In the genomic region with DNA sequence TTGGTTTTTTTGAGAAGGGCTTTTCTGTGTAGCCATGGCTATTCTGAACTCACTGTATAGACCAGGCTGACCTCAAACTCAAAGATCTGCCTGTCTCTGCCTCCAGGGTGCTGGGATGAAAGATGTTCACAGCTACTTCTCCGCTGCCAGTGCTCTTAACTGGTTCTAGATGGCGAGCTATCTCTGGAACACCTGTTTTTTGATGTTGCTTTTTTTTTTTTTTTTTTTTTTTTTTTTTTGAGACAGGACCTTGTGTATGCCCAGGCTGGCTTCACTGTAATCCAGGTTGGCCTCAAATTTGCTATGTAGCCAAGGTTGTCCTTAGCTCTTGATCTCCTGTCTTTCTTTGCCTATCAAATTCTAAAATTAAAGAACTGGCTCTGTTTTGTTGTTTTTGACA, we compare ENCODE assay signal across 26 mouse cellular contexts. TPM values are rescaled to one million over a fixed set of nuclear protein-coding genes. Genes with fewer than 3 reads are reported as not detected.
DNase-seq lines count a peak whose midpoint lies in the region; ATAC-seq and TF ChIP-seq lines count a peak whose summit lies in the region.
"Had no signal": no experiment of that assay in that cellular context is flagged by ENCODE, and none has a peak within 500 bp of the region (broad histone marks: within the 10 kb centered on the region; RNA-seq: fewer than 3 reads in every experiment).

No protein-coding gene starts in this region.

- TF ChIP-seq POLR2A in thymus, adult 2 months (IDR thresholded peaks at IDR 0.05; ENCODE audit: control insufficient read depth, extremely low read depth, insufficient read depth, low read length, poor library complexity): no peak
- no peak for TF ChIP-seq POLR2A in MEL (IDR thresholded peaks at IDR 0.05; ENCODE audit: control insufficient read depth in 1 of 2, insufficient read depth in 1 of 2, low read depth in 1 of 2, low read length in 2 of 2, poor library complexity in 1 of 2)

- WGBS in liver, embryonic 12.5 days (ENCODE audit: insufficient replicate concordance): 45% methylated on average over 2 of the region's 2 CpGs
- 19% methylated on average over 2 of the region's 2 CpGs for WGBS in thymus, adult 2 months

- 0 out of 2 replicates have a peak overlapping the region, but pooled peaks have one; percentile 4 for H3K9ac ChIP-seq in liver, embryonic 12.5 days
- H3K9ac ChIP-seq in MEL (ENCODE audit: control insufficient read depth, low read depth, low read length, poor library complexity, severe bottlenecking): no peak overlapping the region
- H3K9ac ChIP-seq: embryonic facial prominence, embryonic 13.5 days; embryonic facial prominence, embryonic 15.5 days; forebrain, embryonic 12.5 days had no signal

- ATAC-seq in liver, embryonic 12.5 days: no peak
- ATAC-seq: CD4-positive, CD25-positive, alpha-beta regulatory T cell, adult 4 months; forebrain, embryonic 14.5 days; forebrain, embryonic 16.5 days had no signal

- no peak for TF ChIP-seq RAD21 in MEL (IDR thresholded peaks at IDR 0.05; ENCODE audit: low read depth, low read length)

- H3K79me2 ChIP-seq in MEL (ENCODE audit: control insufficient read depth, insufficient read depth, low read length, poor library complexity): peaks cover 7% of the 10 kb centered on the region

- H3K4me1 ChIP-seq in liver, embryonic 12.5 days: peaks cover 62% of the 10 kb centered on the region
- H3K4me1 ChIP-seq in thymus, adult 2 months (replicated peaks; ENCODE audit: control insufficient read depth, insufficient read depth, low read length): peaks cover 24% of the 10 kb centered on the region
- peaks cover 20 to 41% of the 10 kb centered on the region in 2 experiments for H3K4me1 ChIP-seq in MEL (ENCODE audit: control insufficient read depth in 1 of 2, insufficient read depth in 2 of 2, low read length in 2 of 2)

- no peaks in the 10 kb centered on the region for H3K27me3 ChIP-seq in liver, embryonic 12.5 days (replicated peaks)
- H3K27me3 ChIP-seq in thymus, adult 2 months (ENCODE audit: control insufficient read depth, insufficient read depth, low read length): no peaks in the 10 kb centered on the region
- H3K27me3 ChIP-seq in MEL (ENCODE audit: control insufficient read depth in 1 of 2, insufficient read depth in 2 of 2, low read length in 2 of 2): no peaks in the 10 kb centered on the region
- H3K27me3 ChIP-seq: embryonic facial prominence, embryonic 13.5 days; embryonic facial prominence, embryonic 15.5 days; forebrain, embryonic 12.5 days had no signal

- no peak for DNase-seq in liver
- no peak for DNase-seq in thymus, adult 2 months
- no peak for DNase-seq in thymus, postnatal 4 days
- no peak for DNase-seq in MEL (ENCODE audit: low read depth, low spot score)
- DNase-seq in layer of hippocampus, adult 11-12 months (ENCODE audit: low spot score): no peak
- DNase-seq: adrenal gland, adult 2 months; adrenal gland, postnatal 10 days; adrenal gland, postnatal 25 days; B cell, adult 2 months; cerebellum, adult 11 months; cerebellum, adult 18-20 months; cerebellum, adult 8-10 months; cerebellum, adult 9-11 months; cerebellum, postnatal 14 days; cerebellum, postnatal 36 days; embryo, embryonic 11 days had no signal

- no peak overlapping the region for H3K27ac ChIP-seq in liver, embryonic 12.5 days
- peak overlapping the region; percentile 87 for H3K27ac ChIP-seq in thymus, adult 2 months (ENCODE audit: control insufficient read depth, insufficient read depth, low read length)
- H3K27ac ChIP-seq in MEL (ENCODE audit: control insufficient read depth, low read depth, low read length): no peak overlapping the region
- H3K27ac ChIP-seq: embryonic facial prominence, embryonic 13.5 days; embryonic facial prominence, embryonic 15.5 days; forebrain, embryonic 10.5 days; forebrain, embryonic 12.5 days had no signal

- H3K4me2 ChIP-seq in liver, embryonic 12.5 days: no peak overlapping the region
- H3K4me2 ChIP-seq: embryonic facial prominence, embryonic 13.5 days; embryonic facial prominence, embryonic 15.5 days; forebrain, embryonic 12.5 days had no signal

- no peak for TF ChIP-seq CTCF in thymus, adult 2 months (IDR thresholded peaks at IDR 0.05; ENCODE audit: borderline replicate concordance, control insufficient read depth, extremely low read depth, insufficient read depth, low read length, poor library complexity)
- TF ChIP-seq CTCF in MEL (IDR thresholded peaks at IDR 0.05 in 2 of 3, conservative IDR thresholded peaks at IDR 0.05 in 1 of 3; ENCODE audit: control insufficient read depth in 1 of 3, insufficient read depth in 1 of 3, low read depth in 2 of 3, low read length in 3 of 3, poor library complexity in 1 of 3, severe bottlenecking in 1 of 3): no peak

- no peak overlapping the region for H3K4me3 ChIP-seq in liver, embryonic 12.5 days
- H3K4me3 ChIP-seq in thymus, adult 2 months (ENCODE audit: control insufficient read depth, insufficient read depth, low read length): no peak overlapping the region
- no peak overlapping the region for H3K4me3 ChIP-seq in MEL (ENCODE audit: control insufficient read depth in 1 of 2, insufficient read depth in 1 of 2, low read depth in 2 of 2, low read length in 2 of 2)
- H3K4me3 ChIP-seq: embryonic facial prominence, embryonic 13.5 days; embryonic facial prominence, embryonic 15.5 days; erythroblast, embryonic 14.5 days; forebrain, embryonic 10.5 days; forebrain, embryonic 12.5 days had no signal

- no peaks in the 10 kb centered on the region for H3K36me3 ChIP-seq in liver, embryonic 12.5 days
- no peaks in the 10 kb centered on the region for H3K36me3 ChIP-seq in thymus, adult 2 months (ENCODE audit: control insufficient read depth, insufficient read depth, low read length)
- H3K36me3 ChIP-seq in MEL (ENCODE audit: control insufficient read depth in 1 of 2, insufficient read depth in 2 of 2, low read length in 2 of 2): peaks cover 0 to 44% of the 10 kb centered on the region in 2 experiments; a peak in 2 of 4 replicates
- H3K36me3 ChIP-seq: embryonic facial prominence, embryonic 13.5 days; embryonic facial prominence, embryonic 15.5 days; G1E had no signal

- no peak for TF ChIP-seq EP300 in MEL (IDR thresholded peaks at IDR 0.05; ENCODE audit: low read depth in 1 of 2, low read length in 2 of 2)

- H3K9me3 ChIP-seq in liver, embryonic 12.5 days (replicated peaks): no peaks in the 10 kb centered on the region
- H3K9me3 ChIP-seq in MEL (replicated peaks; ENCODE audit: insufficient read depth, low read length): no peaks in the 10 kb centered on the region
- H3K9me3 ChIP-seq: embryonic facial prominence, embryonic 13.5 days; embryonic facial prominence, embryonic 15.5 days; forebrain, embryonic 10.5 days; forebrain, embryonic 12.5 days; G1E had no signal

TF ChIP-seq in MEL, 35 proteins besides CTCF, POLR2A, EP300 and RAD21:
- TF ChIP-seq ZNF384 (IDR thresholded peaks at IDR 0.05; ENCODE audit: low read depth, low read length): peak; percentile 82
- TF ChIP-seq CHD2 (IDR thresholded peaks at IDR 0.05; ENCODE audit: low read length): no peak
- TF ChIP-seq GATA1 (IDR thresholded peaks at IDR 0.05; ENCODE audit: low read depth, low read length): no peak
- no peak for TF ChIP-seq NRF1 (IDR thresholded peaks at IDR 0.05; ENCODE audit: insufficient read depth, low read depth, low read length, poor library complexity, severe bottlenecking)
- TF ChIP-seq TAL1 (IDR thresholded peaks at IDR 0.05; ENCODE audit: low read length): no peak
- TF ChIP-seq ELF1 (IDR thresholded peaks at IDR 0.05; ENCODE audit: low read depth, low read length): no peak
- no peak for TF ChIP-seq ETS1 (IDR thresholded peaks at IDR 0.05; ENCODE audit: low read depth, low read length)

RNA-seq across cellular contexts. Expression of a gene that starts 1.5 kb away (rescaled TPM):
- 41.0 and 41.3 TPM in 2 replicates for polyA plus RNA-seq in liver, embryonic 12.5 days (2016; fragmentation: Nextera tagmentation; extraction: Ambion mirVana)
- polyA plus RNA-seq in thymus, adult 2 months (2012; rRNA removed): 180 and 194 TPM in 2 replicates
- total RNA-seq in MEL (2012; rRNA removed): 25.1 and 31.2 TPM in 2 replicates
- 10 to 100 TPM in 1 of 2 experiments, not detected in 1; 25.0 TPM for polyA plus RNA-seq in MEL (2012; ENCODE audit: insufficient read depth in 1 of 2, insufficient read length in 2 of 2, low read depth in 1 of 2, low replicate concordance in 2 of 2, missing spikeins in 1 of 2)

RNA-seq across cellular contexts. Expression of a gene that starts 13.0 kb away (rescaled TPM):
- polyA plus RNA-seq in liver, embryonic 12.5 days (2016; fragmentation: Nextera tagmentation; extraction: Ambion mirVana): 1.3 and 1.5 TPM in 2 replicates
- 7.6 and 9.1 TPM in 2 replicates for polyA plus RNA-seq in thymus, adult 2 months (2012; rRNA removed)
- total RNA-seq in MEL (2012; rRNA removed): 1.2 and 1.9 TPM in 2 replicates
- 1 to 10 TPM in 1 of 2 experiments, not detected in 1; 5.8 TPM for polyA plus RNA-seq in MEL (2012; ENCODE audit: insufficient read depth in 1 of 2, insufficient read length in 2 of 2, low read depth in 1 of 2, low replicate concordance in 2 of 2, missing spikeins in 1 of 2)
- polyA plus RNA-seq: CD4-positive, CD25-positive, alpha-beta regulatory T cell, adult 4 months had no signal

RNA-seq across cellular contexts. Expression of a gene that starts 46.0 kb away (rescaled TPM):
- polyA plus RNA-seq in liver, embryonic 12.5 days (2016; fragmentation: Nextera tagmentation; extraction: Ambion mirVana): 36.5 and 42.4 TPM in 2 replicates
- polyA plus RNA-seq in thymus, adult 2 months (2012; rRNA removed): 146 and 182 TPM in 2 replicates
- total RNA-seq in MEL (2012; rRNA removed): 49.9 and 53.5 TPM in 2 replicates
- polyA plus RNA-seq in MEL (2012; ENCODE audit: insufficient read depth in 1 of 2, insufficient read length in 2 of 2, low read depth in 1 of 2, low replicate concordance in 2 of 2, missing spikeins in 1 of 2): 100 to 1,000 TPM in 1 of 2 experiments, 10 to 100 TPM in 1; 99.9 to 645 TPM

RNA-seq across cellular contexts. Expression of a gene that starts 46.3 kb away (rescaled TPM):
- 35.1 and 36.8 TPM in 2 replicates for polyA plus RNA-seq in liver, embryonic 12.5 days (2016; fragmentation: Nextera tagmentation; extraction: Ambion mirVana)
- 56.0 and 65.3 TPM in 2 replicates for polyA plus RNA-seq in thymus, adult 2 months (2012; rRNA removed)
- total RNA-seq in MEL (2012; rRNA removed): 23.7 and 31.1 TPM in 2 replicates
- 10 to 100 TPM in 1 of 2 experiments, not detected in 1; 39.6 TPM for polyA plus RNA-seq in MEL (2012; ENCODE audit: insufficient read depth in 1 of 2, insufficient read length in 2 of 2, low read depth in 1 of 2, low replicate concordance in 2 of 2, missing spikeins in 1 of 2)

RNA-seq across cellular contexts. Expression of a gene that starts 58.7 kb away (rescaled TPM):
- 7.4 and 7.5 TPM in 2 replicates for polyA plus RNA-seq in liver, embryonic 12.5 days (2016; fragmentation: Nextera tagmentation; extraction: Ambion mirVana)
- 152 and 159 TPM in 2 replicates for polyA plus RNA-seq in thymus, adult 2 months (2012; rRNA removed)
- 0.50 and 0.65 TPM in 2 replicates for total RNA-seq in MEL (2012; rRNA removed)
- polyA plus RNA-seq in MEL (2012; ENCODE audit: insufficient read depth in 1 of 2, insufficient read length in 2 of 2, low read depth in 1 of 2, low replicate concordance in 2 of 2, missing spikeins in 1 of 2): 1 to 10 TPM in 1 of 2 experiments, not detected in 1; 2.8 TPM
